Mouse (Mus musculus): ENCODE results near the gene Sag. TPM values are rescaled to one million over a fixed set of nuclear protein-coding genes. Genes with fewer than 3 reads are reported as not detected.

The Sag gene
- polyA plus RNA-seq, 1 experiment = 2.8 TPM

GRCm38 (mm10) chr1:87893414-87893813 is 89.9 kb downstream of the Sag start:
- no peaks in the 10 kb centered on the region for H3K9me3 ChIP-seq (replicated peaks; ENCODE audit: control insufficient read depth, insufficient read depth, low read length, poor library complexity, severe bottlenecking)
- H3K4me1 ChIP-seq (ENCODE audit: control insufficient read depth, insufficient read depth, low read length) = peaks cover 1% of the 10 kb centered on the region
- no peaks in the 10 kb centered on the region for H3K27me3 ChIP-seq (ENCODE audit: control insufficient read depth, insufficient read depth, low read length, poor library complexity, severe bottlenecking)
- H3K27ac ChIP-seq (ENCODE audit: insufficient read depth, low read length) = no peak overlapping the region
- TF ChIP-seq POLR2A (IDR thresholded peaks at IDR 0.05; ENCODE audit: insufficient read depth, low read length) = no peak
- TF ChIP-seq CTCF (IDR thresholded peaks at IDR 0.05; ENCODE audit: low read depth, low read length) = no peak
- no peak for TF ChIP-seq EP300 (IDR thresholded peaks at IDR 0.05; ENCODE audit: insufficient read depth, low read depth, low read length)
- H3K4me3 ChIP-seq (ENCODE audit: low read depth, low read length) = no peak overlapping the region
- no peak overlapping the region for H3K9ac ChIP-seq (ENCODE audit: low read depth, poor library complexity, severe bottlenecking)
- peaks cover 2% of the 10 kb centered on the region; the same call in 1 of the 2 replicates for H3K36me3 ChIP-seq (ENCODE audit: control insufficient read depth, insufficient read depth, low read length, poor library complexity, severe bottlenecking)

Other genes with a start within 250 kb of the Sag start
- 0.72 and 1.1 TPM in 2 replicates for gene Ngef, start 229.8 kb upstream of the Sag start, polyA plus RNA-seq (2011; ENCODE audit: insufficient read depth, insufficient read length, low read depth, missing spikeins)
- gene Inpp5d, start 183.4 kb upstream of the Sag start, polyA plus RNA-seq (2011; ENCODE audit: insufficient read depth, insufficient read length, low read depth, missing spikeins) = 15.7 and 16.8 TPM in 2 replicates
- gene Atg16l1, start 47.8 kb upstream of the Sag start, polyA plus RNA-seq (2011; ENCODE audit: insufficient read depth, insufficient read length, low read depth, missing spikeins) = 42.3 and 44.5 TPM in 2 replicates
- gene Dgkd, start 49.6 kb downstream of the Sag start, polyA plus RNA-seq (2011; ENCODE audit: insufficient read depth, insufficient read length, low read depth, missing spikeins) = 60.2 and 62.4 TPM in 2 replicates
- gene Usp40, start 204.9 kb downstream of the Sag start, polyA plus RNA-seq (2011; ENCODE audit: insufficient read depth, insufficient read length, low read depth, missing spikeins) = 18.2 and 19.6 TPM in 2 replicates

Measured in ES-Bruce4 (cell line).